Mouse (Mus musculus) ES-Bruce4 (cell line): ENCODE data around the gene Gm14406.
"Not testable (repeated sequence)": the region's sequence is repeated elsewhere in the genome, so short reads cannot be mapped to it uniquely, and the experiment has no call there.

Experiments used
- EP300 ChIP-seq: IDR thresholded peaks from 2 replicates; pipeline ENCODE4 v1.6.1; 2011; ENCODE audit warnings: low read depth, low read length; ENCODE audit not compliant: insufficient read depth
- POLR2A ChIP-seq: IDR thresholded peaks from one replicate; pipeline ENCODE4 v1.8.1; 2011; ENCODE audit warnings: low read length; ENCODE audit not compliant: insufficient read depth

GRCm38 (mm10) chr2:177555261-177555660 is 22.7 kb downstream of the Gm14406 start:
- not testable (repeated sequence) for TF ChIP-seq EP300, POLR2A
